ENCODE assay signal across 9 mouse cellular contexts in genomic region chr4:134035953-134036352, GRCm38 (mm10). TPM values are rescaled to one million over a fixed set of nuclear protein-coding genes. Genes with fewer than 3 reads are reported as not detected.
DNase-seq lines count a peak whose midpoint lies in the region; ATAC-seq lines count a peak whose summit lies in the region.
"Had no signal": no experiment of that assay in that cellular context is flagged by ENCODE, and none has a peak within 500 bp of the region (broad histone marks: within the 10 kb centered on the region; RNA-seq: fewer than 3 reads in every experiment).

No protein-coding gene starts in this region.

- WGBS in kidney, embryonic 14.5 days: 6% methylated on average over 16 of the region's 16 CpGs
- WGBS in limb, embryonic 11.5 days: 6% methylated on average over 16 of the region's 16 CpGs

- H3K27me3 ChIP-seq in kidney, embryonic 14.5 days (ENCODE audit: control insufficient read depth, insufficient read depth, low read length): no peaks in the 10 kb centered on the region
- no peaks in the 10 kb centered on the region for H3K27me3 ChIP-seq in limb, embryonic 11.5 days (ENCODE audit: control insufficient read depth, insufficient read depth, low read length)

- no peak overlapping the region for H3K9ac ChIP-seq in kidney, embryonic 14.5 days (ENCODE audit: low read depth, low read length)
- no peak overlapping the region for H3K9ac ChIP-seq in limb, embryonic 11.5 days (ENCODE audit: low read length)

- ATAC-seq in kidney, embryonic 14.5 days (ENCODE audit: low FRiP score, low TSS enrichment): peak; percentile 66; the same call in 1 of the 2 replicates
- ATAC-seq in limb, embryonic 11.5 days (ENCODE audit: insufficient number of reproducible peaks, low FRiP score, low TSS enrichment, low read depth): no peak
- ATAC-seq in monocyte, adult 5-6 weeks (replicated peaks; ENCODE audit: insufficient number of reproducible peaks, low FRiP score, low TSS enrichment, poor library complexity, severe bottlenecking): peak; percentile 79

- H3K36me3 ChIP-seq in kidney, embryonic 14.5 days (ENCODE audit: control insufficient read depth, insufficient read depth, low read length): no peaks in the 10 kb centered on the region
- no peaks in the 10 kb centered on the region for H3K36me3 ChIP-seq in limb, embryonic 11.5 days (ENCODE audit: control insufficient read depth, insufficient read depth, low read length)

- H3K4me2 ChIP-seq in kidney, embryonic 14.5 days (replicated peaks; ENCODE audit: low read depth, low read length): no peak overlapping the region
- H3K4me2 ChIP-seq in limb, embryonic 11.5 days (ENCODE audit: low read depth, severe bottlenecking): no peak overlapping the region

- DNase-seq in 3134 (ENCODE audit: extremely low read depth, insufficient read length, low spot score): peak; percentile 34
- DNase-seq in adrenal gland, adult 2 months: peak; percentile 68
- DNase-seq in embryo, embryonic 10.5 days (ENCODE audit: low spot score): peak; percentile 93
- DNase-seq in gastrocnemius, postnatal 36 days: peak; percentile 44 to 55
- peak; percentile 93 for DNase-seq in limb, embryonic 11.5 days (ENCODE audit: low spot score)
- DNase-seq in spleen, postnatal 14 days (ENCODE audit: low spot score in 2 of 2): peak; percentile 44 to 72

- no peaks in the 10 kb centered on the region for H3K4me1 ChIP-seq in kidney, embryonic 14.5 days (ENCODE audit: control insufficient read depth, insufficient read depth, low read length)
- no peaks in the 10 kb centered on the region for H3K4me1 ChIP-seq in limb, embryonic 11.5 days (ENCODE audit: control insufficient read depth, insufficient read depth, low read length)

- H3K9me3 ChIP-seq in kidney, embryonic 14.5 days (ENCODE audit: control insufficient read depth, low read length): no peaks in the 10 kb centered on the region; the same call in 1 of the 2 replicates
- H3K9me3 ChIP-seq in limb, embryonic 11.5 days (ENCODE audit: control insufficient read depth, low read length): no peaks in the 10 kb centered on the region

- intact Hi-C loops in gastrocnemius, postnatal 36 days (cut with DNase I): loop anchor here (5.0 kb wide), 1 partner anchor 41 kb away; no protein-coding TSS in a partner anchor

- no peak overlapping the region for H3K27ac ChIP-seq in kidney, embryonic 14.5 days (ENCODE audit: low read depth, low read length)
- no peak overlapping the region for H3K27ac ChIP-seq in limb, embryonic 11.5 days (replicated peaks; ENCODE audit: low read depth, low read length)

- H3K4me3 ChIP-seq in kidney, embryonic 14.5 days (ENCODE audit: low read length): no peak overlapping the region
- H3K4me3 ChIP-seq in limb, embryonic 11.5 days (ENCODE audit: low read depth, low read length): no peak overlapping the region

RNA-seq across cellular contexts. Expression of gene Lin28a, which starts 17.3 kb away (rescaled TPM):
- total RNA-seq in adrenal gland, adult 2 months (2021): not detected
- polyA plus RNA-seq in adrenal gland, adult 2 months (2012; rRNA removed): not detected in 2 replicates
- 1 to 10 TPM in 1 of 2 experiments, under 1 TPM in 1; 0.28 to 1.1 TPM for total RNA-seq in gastrocnemius, postnatal 36 days (2021)
- not detected in 2 replicates for polyA plus RNA-seq in kidney, embryonic 14.5 days (2014; fragmentation: Nextera tagmentation; extraction: Ambion mirVana)
- 1.4 and 2.3 TPM in 2 replicates for polyA plus RNA-seq in limb, embryonic 11.5 days (2014; fragmentation: Nextera tagmentation; extraction: Ambion mirVana)
- total RNA-seq in monocyte, adult 5-6 weeks (2017): 0.19 TPM in 1 of 3 replicates, not detected in the others

RNA-seq across cellular contexts. Expression of gene Zfp683, which starts 17.7 kb away (rescaled TPM):
- total RNA-seq in adrenal gland, adult 2 months (2021): under 1 TPM in 1 of 2 experiments, not detected in 1; 0.21 TPM
- polyA plus RNA-seq in adrenal gland, adult 2 months (2012; rRNA removed): 0.98 and 1.1 TPM in 2 replicates
- total RNA-seq in gastrocnemius, postnatal 36 days (2021): not detected
- not detected in 2 replicates for polyA plus RNA-seq in kidney, embryonic 14.5 days (2014; fragmentation: Nextera tagmentation; extraction: Ambion mirVana)
- not detected in 2 replicates for polyA plus RNA-seq in limb, embryonic 11.5 days (2014; fragmentation: Nextera tagmentation; extraction: Ambion mirVana)
- 0.64 TPM in 1 of 3 replicates, not detected in the others for total RNA-seq in monocyte, adult 5-6 weeks (2017)
- polyA plus RNA-seq: neural tube, embryonic 14.5 days had no signal

RNA-seq across cellular contexts. Expression of gene Crybg2, which starts 24.7 kb away (rescaled TPM):
- under 1 TPM; 0.14 to 0.46 TPM for total RNA-seq in adrenal gland, adult 2 months (2021)
- polyA plus RNA-seq in adrenal gland, adult 2 months (2012; rRNA removed): 0.12 and 0.21 TPM in 2 replicates
- not detected for total RNA-seq in gastrocnemius, postnatal 36 days (2021)
- 4.5 and 6.0 TPM in 2 replicates for polyA plus RNA-seq in kidney, embryonic 14.5 days (2014; fragmentation: Nextera tagmentation; extraction: Ambion mirVana)
- polyA plus RNA-seq in limb, embryonic 11.5 days (2014; fragmentation: Nextera tagmentation; extraction: Ambion mirVana): 3.7 and 4.4 TPM in 2 replicates
- 0.48 to 3.1 TPM (median 0.64 TPM) in 3 replicates for total RNA-seq in monocyte, adult 5-6 weeks (2017)

RNA-seq across cellular contexts. Expression of gene Dhdds, which starts 35.2 kb away (rescaled TPM):
- 10 to 100 TPM; 43.9 to 49.4 TPM for total RNA-seq in adrenal gland, adult 2 months (2021)
- polyA plus RNA-seq in adrenal gland, adult 2 months (2012; rRNA removed): 17.9 and 23.3 TPM in 2 replicates
- total RNA-seq in gastrocnemius, postnatal 36 days (2021): 10 to 100 TPM; 10.5 to 10.9 TPM
- polyA plus RNA-seq in kidney, embryonic 14.5 days (2014; fragmentation: Nextera tagmentation; extraction: Ambion mirVana): 42.2 and 42.9 TPM in 2 replicates
- 41.9 and 43.4 TPM in 2 replicates for polyA plus RNA-seq in limb, embryonic 11.5 days (2014; fragmentation: Nextera tagmentation; extraction: Ambion mirVana)
- 11.2 to 17.2 TPM (median 16.3 TPM) in 3 replicates for total RNA-seq in monocyte, adult 5-6 weeks (2017)

RNA-seq across cellular contexts. Expression of gene Cd52, which starts 58.9 kb away (rescaled TPM):
- total RNA-seq in adrenal gland, adult 2 months (2021): 10 to 100 TPM; 17.0 to 23.2 TPM
- 9.5 and 9.7 TPM in 2 replicates for polyA plus RNA-seq in adrenal gland, adult 2 months (2012; rRNA removed)
- 1 to 10 TPM; 1.1 to 1.9 TPM for total RNA-seq in gastrocnemius, postnatal 36 days (2021)
- polyA plus RNA-seq in kidney, embryonic 14.5 days (2014; fragmentation: Nextera tagmentation; extraction: Ambion mirVana): 8.9 and 12.1 TPM in 2 replicates
- polyA plus RNA-seq in limb, embryonic 11.5 days (2014; fragmentation: Nextera tagmentation; extraction: Ambion mirVana): 5.1 and 6.2 TPM in 2 replicates
- 1,277 to 1,906 TPM (median 1,626 TPM) in 3 replicates for total RNA-seq in monocyte, adult 5-6 weeks (2017)

Comparison
In these comparisons a context has a peak if more than half of its experiments do, and no peak if none do; other contexts are left out.
1. DNase-seq: peak in every context shown above with its lines; median percentile 93 in embryo, embryonic 10.5 days; 93 in limb, embryonic 11.5 days; 68 in adrenal gland, adult 2 months; 58 in spleen, postnatal 14 days; 50 in gastrocnemius, postnatal 36 days; 34 in 3134.